Mouse (Mus musculus) neural tube, embryonic 15.5 days (tissue): Measurements from ENCODE around the gene Zfp358. TPM values are rescaled to one million over a fixed set of nuclear protein-coding genes. Genes with fewer than 3 reads are reported as not detected.

ENCODE experiments used
- ATAC-seq: fragments of 200-750 bp; cut with Nextera tagmentation; 2 replicates; pipeline ENCODE4 v1.8.0; 2017; ENCODE audit warnings: mild to moderate bottlenecking, moderate TSS enrichment, moderate library complexity; ENCODE audit not compliant: low FRiP score
- H3K27ac ChIP-seq: fragments of 300-500 bp; sonication (generic); replicated peaks from 2 replicates; pipeline ENCODE4 v1.5.1; 2015; ENCODE audit warnings: mild to moderate bottlenecking, inconsistent platforms
- H3K27me3 ChIP-seq: fragments of 300-500 bp; sonication (generic); replicated peaks from 2 replicates; pipeline ENCODE4 v1.6.1; 2015; ENCODE audit warnings: inconsistent platforms
- H3K36me3 ChIP-seq: fragments of 300-500 bp; sonication (generic); 2 replicates; pipeline ENCODE4 v1.6.1; 2015; ENCODE audit warnings: inconsistent platforms
- H3K4me1 ChIP-seq: fragments of 300-500 bp; sonication (generic); 2 replicates; pipeline ENCODE4 v1.6.1; 2015; ENCODE audit warnings: inconsistent platforms
- H3K4me2 ChIP-seq: fragments of 300-500 bp; sonication (generic); 2 replicates; pipeline ENCODE4 v1.6.1; 2015; ENCODE audit warnings: inconsistent platforms, mild to moderate bottlenecking, moderate library complexity
- H3K4me3 ChIP-seq: fragments of 300-500 bp; sonication (generic); replicated peaks from 2 replicates; pipeline ENCODE4 v1.5.1; 2015; ENCODE audit warnings: mild to moderate bottlenecking, inconsistent platforms
- H3K9ac ChIP-seq: fragments of 300-500 bp; sonication (generic); replicated peaks from 2 replicates; pipeline ENCODE4 v1.6.1; 2015; ENCODE audit warnings: mild to moderate bottlenecking, inconsistent platforms
- H3K9me3 ChIP-seq: fragments of 300-500 bp; sonication (generic); replicated peaks from 2 replicates; pipeline ENCODE4 v1.6.1; 2016; ENCODE audit warnings: inconsistent platforms
- WGBS: fragments of 180-500 bp; shearing (Covaris S2); methylation state at CpG from one replicate; pipeline ENCODE4 v1.1.7; 2015; ENCODE audit warnings: mixed read lengths; 5-methylcytosine and 5-hydroxymethylcytosine counted together
- polyA plus RNA-seq: library from polyadenylated mRNA; unstranded; fragments of >200 nt; fragmentation: Nextera tagmentation; extraction: Ambion mirVana; gene quantifications from 2 replicates; pipeline ENCODE4 v1.2.1, GENCODE M21; 2015

Gene Zfp358
- polyA plus RNA-seq, 1 experiment from 2014 or later: 64.3 TPM

GRCm38 (mm10) chr8:3531936-3532335 lies 39.0 kb downstream of the Zfp358 start:
- WGBS: 97% methylated on average over 18 of the region's 18 CpGs
- H3K4me3 ChIP-seq: no peak overlapping the region
- H3K4me1 ChIP-seq: no peaks in the 10 kb centered on the region
- peaks cover 57% of the 10 kb centered on the region for H3K36me3 ChIP-seq
- no peak overlapping the region for H3K9ac ChIP-seq
- H3K4me2 ChIP-seq: no peak overlapping the region
- no peak overlapping the region for H3K27ac ChIP-seq
- no peaks in the 10 kb centered on the region for H3K27me3 ChIP-seq
- H3K9me3 ChIP-seq: no peaks in the 10 kb centered on the region
- ATAC-seq: no peak

DNA sequence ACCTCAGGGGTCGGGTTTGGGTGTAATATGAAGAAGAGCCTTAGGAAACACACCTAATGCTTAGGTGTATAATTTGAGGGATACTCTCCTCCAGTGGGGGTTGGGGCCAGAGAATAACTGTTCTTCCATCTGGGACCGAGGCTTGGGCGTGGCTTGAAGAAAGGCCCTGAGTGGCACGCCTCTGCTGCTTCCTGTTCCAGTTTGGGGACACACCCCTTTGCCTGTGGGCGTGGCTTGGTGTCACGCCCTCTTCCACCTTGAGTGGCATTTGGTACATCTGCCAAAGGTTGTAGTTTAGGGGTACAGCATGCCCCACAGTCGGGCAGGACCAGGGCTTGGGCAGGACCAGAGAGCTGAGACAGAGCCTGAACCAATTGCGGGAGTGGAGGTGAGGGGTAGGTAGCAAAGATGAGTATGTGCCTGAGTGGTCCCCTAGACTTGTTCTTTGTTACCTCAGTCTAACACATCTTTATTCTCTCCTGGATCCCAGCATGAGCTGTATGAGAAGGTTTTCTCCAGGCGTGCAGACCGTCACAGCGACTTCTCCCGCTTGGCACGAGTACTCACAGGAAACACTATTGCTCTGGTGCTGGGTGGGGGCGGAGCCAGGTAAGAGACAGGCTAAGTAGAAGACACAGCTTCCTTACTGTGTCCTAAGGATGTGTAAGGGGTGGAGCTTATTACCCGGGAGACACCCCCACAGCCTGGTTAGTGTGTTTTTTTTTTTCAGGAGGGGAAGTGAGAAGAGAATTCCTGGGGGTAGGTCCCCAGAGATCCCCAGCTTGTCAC lies 43.3 kb downstream of the Zfp358 start:
- no peak for ATAC-seq
- no peak overlapping the region for H3K27ac ChIP-seq
- no peak overlapping the region for H3K4me3 ChIP-seq
- no peaks in the 10 kb centered on the region for H3K9me3 ChIP-seq
- peaks cover 80% of the 10 kb centered on the region for H3K36me3 ChIP-seq
- no peaks in the 10 kb centered on the region for H3K4me1 ChIP-seq
- WGBS: 65% methylated on average over 15 of the region's 15 CpGs
- no peak overlapping the region for H3K4me2 ChIP-seq
- no peaks in the 10 kb centered on the region for H3K27me3 ChIP-seq
- H3K9ac ChIP-seq: no peak overlapping the region

- no peaks in the 10 kb centered on the region for H3K27me3 ChIP-seq
- H3K9ac ChIP-seq: no peak overlapping the region
- H3K4me3 ChIP-seq: no peak overlapping the region
- no peaks in the 10 kb centered on the region for H3K9me3 ChIP-seq
- no peaks in the 10 kb centered on the region for H3K4me1 ChIP-seq
- peaks cover 80% of the 10 kb centered on the region for H3K36me3 ChIP-seq
- ATAC-seq: no peak
- WGBS: 95% methylated on average over 9 of the region's 9 CpGs
- no peak overlapping the region for H3K4me2 ChIP-seq
- H3K27ac ChIP-seq: no peak overlapping the region
These were observed 44.0 kb downstream of the Zfp358 start for GRCm38 (mm10) chr8:3536940-3537339.

DNA sequence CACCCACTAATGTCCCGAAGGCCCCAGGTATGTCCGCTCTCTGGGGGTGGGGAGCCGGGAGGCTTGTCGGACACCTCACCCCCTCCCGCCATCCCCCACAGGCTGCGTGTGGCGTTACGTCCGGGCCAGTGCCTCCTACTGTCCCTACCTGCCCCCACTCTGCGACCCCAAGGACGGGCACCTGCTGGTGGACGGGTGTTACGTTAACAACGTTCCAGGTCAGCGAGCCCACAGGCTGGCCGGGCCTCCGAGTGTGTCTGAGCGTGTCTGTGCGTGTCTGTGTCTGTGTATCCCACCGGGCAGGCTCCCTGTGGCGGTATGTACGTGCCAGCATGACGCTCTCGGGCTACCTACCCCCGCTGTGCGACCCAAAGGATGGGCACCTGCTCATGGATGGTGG lies 44.7 kb downstream of the Zfp358 start:
- H3K9ac ChIP-seq: no peak overlapping the region
- H3K9me3 ChIP-seq: no peaks in the 10 kb centered on the region
- no peak overlapping the region for H3K4me3 ChIP-seq
- ATAC-seq: no peak
- H3K36me3 ChIP-seq: peaks cover 80% of the 10 kb centered on the region
- H3K4me1 ChIP-seq: no peaks in the 10 kb centered on the region
- WGBS: 95% methylated on average over 26 of the region's 26 CpGs
- no peaks in the 10 kb centered on the region for H3K27me3 ChIP-seq
- no peak overlapping the region for H3K27ac ChIP-seq
- no peak overlapping the region for H3K4me2 ChIP-seq

DNA sequence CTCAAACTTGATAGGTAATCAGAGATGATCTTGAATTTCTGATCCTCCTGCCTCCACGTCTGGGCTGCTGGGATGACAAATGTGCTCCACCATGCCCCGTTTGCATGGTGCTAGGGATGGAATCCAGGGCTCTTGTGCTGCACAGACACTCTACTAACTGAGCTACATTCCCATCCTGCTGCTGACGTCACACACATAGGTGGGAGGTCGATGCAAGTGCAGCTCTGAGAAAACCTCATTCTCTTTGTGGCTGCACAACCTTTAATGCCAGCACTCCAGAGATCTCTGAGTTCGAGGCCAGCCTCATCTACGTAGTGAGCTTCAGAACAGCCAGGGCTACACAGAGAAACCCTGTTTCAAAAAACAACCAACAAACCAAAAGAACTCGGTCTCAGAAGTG lies 46.2 kb downstream of the Zfp358 start:
- Histone ChIP-seq H3K9ac (no peak overlapping the region), H3K4me3 (no peak overlapping the region), H3K4me1 (no peaks in the 10 kb centered on the region), H3K27ac (no peak overlapping the region), H3K4me2 (no peak overlapping the region), H3K36me3 (peaks cover 84% of the 10 kb centered on the region), H3K27me3 (no peaks in the 10 kb centered on the region), H3K9me3 (no peaks in the 10 kb centered on the region)
- 82% methylated on average over 7 of the region's 7 CpGs for WGBS
- no peak for ATAC-seq

GRCm38 (mm10) chr8:3540076-3540475 lies 47.1 kb downstream of the Zfp358 start:
- Histone ChIP-seq H3K36me3 (peaks cover 92% of the 10 kb centered on the region), H3K4me1 (no peaks in the 10 kb centered on the region), H3K9me3 (no peaks in the 10 kb centered on the region), H3K9ac (no peak overlapping the region), H3K27ac (no peak overlapping the region), H3K4me3 (no peak overlapping the region), H3K4me2 (no peak overlapping the region), H3K27me3 (no peaks in the 10 kb centered on the region)
- ATAC-seq: no peak
- 92% methylated on average over 4 of the region's 4 CpGs for whole genome bisulfite sequencing

DNA sequence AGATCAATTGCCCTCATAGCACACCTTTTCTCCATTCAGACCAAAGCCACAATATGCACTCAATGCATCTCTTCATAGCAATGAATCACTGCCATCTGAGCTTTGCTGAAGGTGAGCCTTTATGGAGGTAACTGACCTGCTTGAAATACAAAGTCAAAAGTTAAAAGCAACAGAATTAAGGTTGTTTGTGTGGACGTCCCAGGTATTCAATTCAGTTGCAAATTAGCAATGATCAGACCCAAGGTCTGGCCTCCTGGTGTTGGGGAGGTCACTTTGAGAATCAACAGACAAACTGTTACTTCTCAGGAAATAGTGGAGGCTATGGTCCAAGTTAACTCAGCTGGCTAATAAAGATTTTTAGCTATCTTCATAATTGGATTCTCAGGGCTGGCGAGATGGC lies 53.6 kb downstream of the Zfp358 start:
- no peak for ATAC-seq
- 91% methylated on average over 2 of the region's 2 CpGs for WGBS
- Histone ChIP-seq H3K9me3 (no peaks in the 10 kb centered on the region), H3K4me2 (no peak overlapping the region), H3K4me1 (no peaks in the 10 kb centered on the region), H3K9ac (no peak overlapping the region), H3K27ac (no peak overlapping the region), H3K4me3 (no peak overlapping the region), H3K27me3 (no peaks in the 10 kb centered on the region), H3K36me3 (peaks cover 44% of the 10 kb centered on the region)

Other genes starting within 250 kb of the Zfp358 start
- gene Insr, start 213.5 kb upstream of the Zfp358 start, polyA plus RNA-seq: 50.7 and 52.0 TPM in 2 replicates
- 1.1 TPM in 1 of 2 replicates, not detected in the other for gene A430078G23Rik, start 139.7 kb upstream of the Zfp358 start, polyA plus RNA-seq
- gene Arhgef18, start 100.1 kb upstream of the Zfp358 start, polyA plus RNA-seq: 8.1 and 9.5 TPM in 2 replicates
- 4.0 and 5.7 TPM in 2 replicates for gene Pex11g, start 25.5 kb upstream of the Zfp358 start, polyA plus RNA-seq
- gene Tex45, start 22.3 kb upstream of the Zfp358 start, polyA plus RNA-seq: 0.50 and 0.61 TPM in 2 replicates
- gene Mcoln1, start 7.3 kb downstream of the Zfp358 start, polyA plus RNA-seq: 97.7 and 106 TPM in 2 replicates
- gene Pnpla6, start 22.2 kb downstream of the Zfp358 start, polyA plus RNA-seq: 42.5 and 44.3 TPM in 2 replicates
- gene C330021F23Rik, start 74.9 kb downstream of the Zfp358 start, polyA plus RNA-seq: 0.52 and 0.56 TPM in 2 replicates
- gene Camsap3, start 94.2 kb downstream of the Zfp358 start, polyA plus RNA-seq: 37.6 and 41.3 TPM in 2 replicates
- 46.2 and 50.4 TPM in 2 replicates for gene Xab2, start 128.2 kb downstream of the Zfp358 start, polyA plus RNA-seq
- 86.0 and 90.1 TPM in 2 replicates for gene Pet100, start 128.4 kb downstream of the Zfp358 start, polyA plus RNA-seq
- gene Pcp2, start 132.4 kb downstream of the Zfp358 start, polyA plus RNA-seq: 0.11 and 0.82 TPM in 2 replicates
- gene Stxbp2, start 137.8 kb downstream of the Zfp358 start, polyA plus RNA-seq: 40.9 and 66.3 TPM in 2 replicates
- 0.27 and 0.56 TPM in 2 replicates for gene Retn, start 162.6 kb downstream of the Zfp358 start, polyA plus RNA-seq
- 0.23 and 0.28 TPM in 2 replicates for gene Mcemp1, start 172.6 kb downstream of the Zfp358 start, polyA plus RNA-seq
- gene Fcor, start 179.2 kb downstream of the Zfp358 start, polyA plus RNA-seq: 21.7 and 22.8 TPM in 2 replicates
- gene Trappc5, start 183.2 kb downstream of the Zfp358 start, polyA plus RNA-seq: 53.5 and 58.3 TPM in 2 replicates
- 0.31 and 0.35 TPM in 2 replicates for gene Fcer2a, start 201.0 kb downstream of the Zfp358 start, polyA plus RNA-seq
- gene Clec4g, start 227.5 kb downstream of the Zfp358 start, polyA plus RNA-seq: not detected in 2 replicates